Mouse (Mus musculus) cerebellum, adult 11-12 months (tissue): ENCODE data around the gene Rcvrn.
A peak's percentile ranks its signal among the peaks of the same experiment; 100 is the strongest.

ENCODE experiments used
- DNase-seq: peaks from one replicate; pipeline ENCODE4 v3.0.0; 2022

Rcvrn gene

GRCm38 (mm10) chr11:67694703-67695376 is at the start of gene Rcvrn:
Rcvrn (plus strand) TSS chr11:67695326.
- no peak for DNase-seq

DNA sequence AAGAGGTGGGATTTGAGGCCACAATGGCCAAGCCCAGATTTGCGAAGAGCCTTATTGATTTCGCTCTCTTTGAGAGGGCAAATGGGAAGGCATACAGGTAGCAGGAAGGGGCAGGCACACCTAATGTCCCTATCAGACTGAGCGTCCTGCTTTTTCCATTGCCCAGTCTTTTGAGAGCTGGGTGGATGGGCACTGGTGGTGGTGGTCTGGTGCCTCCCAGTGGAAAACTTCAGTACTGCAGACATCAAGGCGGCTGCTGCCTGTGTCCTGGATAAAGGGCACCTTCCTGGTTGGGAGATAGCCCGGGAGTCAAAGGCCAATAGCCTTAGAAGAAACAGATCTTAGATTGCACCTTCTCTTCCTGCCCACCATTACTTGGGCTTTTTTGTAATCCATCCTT is 47.4 kb upstream of the Rcvrn start:
- DNase-seq, result peak; percentile 84

- DNase-seq, result peak; percentile 64
Measured at GRCm38 (mm10) chr11:67648651-67649407, 46.3 kb upstream of the Rcvrn start.

GRCm38 (mm10) chr11:67649971-67650707 is 45.0 kb upstream of the Rcvrn start:
- DNase-seq, result peak; percentile 38

- DNase-seq, result peak; percentile 79
Measured at GRCm38 (mm10) chr11:67651731-67652130, 43.4 kb upstream of the Rcvrn start.

- peak; percentile 95 for DNase-seq
Measured at GRCm38 (mm10) chr11:67652194-67652892, 42.8 kb upstream of the Rcvrn start.

DNA sequence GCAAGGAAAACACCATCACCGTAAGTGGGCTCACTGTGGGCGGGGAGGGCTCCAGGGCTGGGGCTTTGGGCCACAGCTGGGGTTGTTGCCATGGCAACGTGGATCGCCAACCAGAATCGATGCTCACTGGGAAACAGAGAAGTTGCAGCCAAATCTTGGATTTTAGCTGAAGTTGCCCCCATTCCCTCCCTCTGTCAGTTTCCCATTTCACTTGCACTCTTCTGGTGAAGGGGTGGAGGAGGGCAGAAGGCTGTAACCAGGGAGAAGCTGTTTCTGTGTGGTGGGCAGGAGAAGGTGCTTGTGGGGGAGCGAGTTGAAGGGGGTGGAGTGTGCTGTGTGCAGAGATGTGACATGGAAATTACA is 42.3 kb upstream of the Rcvrn start:
- DNase-seq, result no peak

GRCm38 (mm10) chr11:67653521-67654090 is 41.5 kb upstream of the Rcvrn start:
- peak; percentile 43 for DNase-seq

DNA sequence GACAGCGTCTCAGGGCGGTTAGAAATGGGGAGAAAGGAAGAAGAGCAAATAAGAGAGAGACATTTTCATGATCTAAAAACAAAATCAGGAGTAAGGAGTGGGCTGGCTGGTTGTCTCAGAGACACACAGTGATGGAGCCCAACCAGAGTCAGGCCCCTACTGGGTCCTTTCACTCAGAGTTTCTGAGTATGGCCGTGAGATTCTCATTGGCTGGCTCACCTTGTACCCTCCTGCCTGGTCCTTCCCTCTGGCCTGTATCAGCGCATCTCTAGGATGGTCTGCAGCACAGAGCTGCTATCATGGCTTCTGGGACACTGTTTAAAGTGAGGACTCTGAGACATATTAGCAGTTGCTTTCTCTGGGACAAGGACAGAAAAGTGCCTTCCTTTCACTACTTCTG is 40.6 kb upstream of the Rcvrn start:
- DNase-seq, result peak; percentile 75

DNA sequence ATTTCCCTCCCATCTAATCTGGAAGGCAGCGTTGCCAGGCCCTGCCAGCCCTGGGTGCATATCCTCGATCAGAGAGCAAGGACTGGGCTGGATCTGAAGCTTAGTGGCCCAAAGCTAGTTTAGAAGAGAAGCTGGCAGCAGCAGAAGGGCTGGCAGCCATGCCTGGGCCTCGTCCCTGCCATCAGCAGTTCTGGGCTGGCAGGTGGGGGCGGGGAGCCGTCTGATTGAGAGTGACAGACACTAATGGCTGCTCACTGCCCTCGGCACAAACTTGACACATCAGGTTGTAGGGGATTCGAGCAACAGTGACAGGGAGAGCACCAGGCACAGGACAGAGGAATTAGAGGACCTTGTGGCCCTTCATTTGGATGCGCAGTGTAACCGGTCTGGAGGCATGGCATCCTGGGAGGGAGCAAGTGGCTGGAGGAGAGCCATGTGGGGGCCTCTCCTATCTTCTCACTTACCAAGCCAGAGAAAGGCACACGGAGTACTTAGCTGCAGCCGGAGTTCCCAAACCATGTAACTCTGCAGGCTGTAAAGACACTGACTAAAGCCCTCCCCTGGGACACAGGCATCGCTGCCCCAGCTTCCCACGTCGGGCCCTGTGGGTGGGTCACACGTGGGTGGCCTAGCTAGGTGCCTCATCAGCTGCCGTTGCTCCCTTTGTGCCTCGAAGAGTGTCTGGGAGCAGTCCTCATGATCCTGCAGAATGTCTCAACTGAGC is 39.7 kb upstream of the Rcvrn start:
- peak; percentile 90 for DNase-seq

GRCm38 (mm10) chr11:67656366-67656765 is 38.8 kb upstream of the Rcvrn start:
- DNase-seq, result no peak

GRCm38 (mm10) chr11:67656811-67657210 is 38.3 kb upstream of the Rcvrn start:
- peak; percentile 62 for DNase-seq

DNA sequence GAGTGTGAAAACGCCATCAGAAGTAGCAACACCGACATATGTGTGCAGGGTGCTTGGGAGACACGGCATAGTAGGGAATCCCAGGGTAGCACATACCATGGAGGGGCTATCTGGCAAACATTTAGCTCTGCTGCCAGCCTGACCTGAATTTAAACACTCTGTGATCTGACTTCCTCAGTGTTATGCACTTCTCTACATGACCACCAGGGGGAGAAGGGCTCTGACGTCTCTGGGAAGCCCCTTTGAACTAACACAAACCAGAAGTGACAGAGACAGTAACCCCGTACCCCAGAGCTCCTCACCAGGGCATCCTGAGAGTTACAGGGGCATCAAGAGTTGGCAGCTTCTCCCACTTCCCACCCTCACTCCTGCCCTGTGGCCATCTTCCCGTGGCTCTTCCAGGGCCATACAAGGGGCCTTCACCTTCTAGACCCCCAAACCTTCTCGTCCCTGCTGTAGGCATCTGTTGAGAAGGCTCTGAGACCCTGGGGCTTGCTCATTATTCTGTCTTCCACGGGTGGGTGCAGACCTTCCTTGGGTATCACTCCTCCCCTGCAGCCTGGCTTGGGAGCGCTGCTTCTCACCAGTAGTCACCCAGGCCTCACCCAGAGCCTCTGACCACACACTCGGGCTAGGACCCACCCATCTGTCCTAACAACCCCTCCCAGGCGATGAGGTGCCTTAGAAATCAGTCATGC is 37.3 kb upstream of the Rcvrn start:
- peak; percentile 80 for DNase-seq

DNA sequence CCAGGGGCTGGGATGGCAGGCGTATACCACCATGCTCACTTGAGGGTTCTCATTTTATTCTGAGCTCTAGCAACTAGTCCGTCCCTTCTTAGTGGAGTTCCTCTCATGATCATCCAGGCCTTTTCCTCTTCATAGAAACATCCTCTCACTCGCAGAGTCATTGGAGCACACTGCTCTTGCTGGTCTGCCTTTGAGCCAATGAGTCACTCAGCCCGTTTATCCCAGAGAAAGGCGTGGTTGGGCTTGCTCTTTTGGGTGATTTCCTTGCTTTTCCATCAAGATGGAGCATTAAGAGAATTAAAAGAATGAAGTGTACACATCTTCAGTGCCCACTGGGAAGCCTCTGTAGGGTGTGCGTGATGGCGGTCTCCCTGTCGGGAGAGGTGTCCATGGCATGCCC is 33.7 kb upstream of the Rcvrn start:
- no peak for DNase-seq

DNA sequence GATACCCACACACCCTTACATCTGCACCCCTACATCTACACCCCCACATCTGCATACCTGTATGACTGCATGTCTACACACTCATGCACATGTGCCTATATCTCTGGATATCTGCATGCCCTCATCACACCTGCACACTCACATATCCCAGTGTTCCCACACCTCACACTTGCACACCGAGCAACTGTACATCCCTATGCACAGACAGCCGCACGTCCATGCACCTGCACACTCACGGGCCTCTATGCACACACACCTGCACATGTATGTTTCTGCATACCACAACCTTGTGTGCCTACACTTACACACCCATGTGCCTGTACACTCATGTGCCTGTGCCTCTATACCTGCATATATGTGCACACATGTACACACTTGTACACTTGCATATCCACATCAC is 31.7 kb upstream of the Rcvrn start:
- peak; percentile 59 for DNase-seq

GRCm38 (mm10) chr11:67664261-67664660 is 30.9 kb upstream of the Rcvrn start:
- DNase-seq, result peak; percentile 94

DNA sequence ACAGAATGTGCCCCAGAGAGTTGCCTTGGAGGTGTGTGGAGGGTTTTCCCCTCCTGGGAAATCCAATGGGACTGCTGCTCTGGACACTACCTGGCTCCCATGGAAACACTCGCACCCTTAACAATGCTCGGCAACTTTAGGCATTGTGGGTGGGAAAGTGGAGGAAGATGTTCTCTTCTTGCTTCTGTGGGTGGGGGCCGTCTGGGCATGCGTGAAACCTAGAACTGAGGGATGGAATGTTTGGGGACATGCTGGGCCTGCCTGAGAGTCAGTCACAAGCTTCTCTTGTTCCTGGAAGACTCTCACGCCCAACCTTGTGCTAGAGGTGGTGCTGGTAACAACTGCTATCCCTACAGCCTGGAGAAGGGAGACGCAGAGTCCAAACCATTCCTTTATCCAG is 30.2 kb upstream of the Rcvrn start:
- DNase-seq, result no peak

DNA sequence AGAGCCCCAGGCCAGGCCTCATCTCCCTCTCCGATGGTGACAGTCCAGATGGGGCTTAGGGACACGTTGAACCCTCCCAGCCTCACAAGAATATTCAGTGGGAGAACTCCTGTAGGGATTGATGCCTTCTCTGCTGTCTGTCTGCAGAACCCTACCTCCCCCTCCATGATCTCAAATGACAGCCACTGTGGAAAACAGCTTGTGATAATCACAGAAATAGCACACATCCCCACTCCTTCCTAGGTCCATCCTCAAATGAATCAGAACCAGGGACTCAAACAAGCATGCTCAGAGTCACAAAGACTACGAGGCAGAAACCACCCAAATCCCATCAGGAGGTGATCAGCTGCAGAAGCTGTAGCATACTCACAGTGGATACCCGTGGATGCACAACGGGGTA is 29.0 kb upstream of the Rcvrn start:
- DNase-seq, result no peak

DNA sequence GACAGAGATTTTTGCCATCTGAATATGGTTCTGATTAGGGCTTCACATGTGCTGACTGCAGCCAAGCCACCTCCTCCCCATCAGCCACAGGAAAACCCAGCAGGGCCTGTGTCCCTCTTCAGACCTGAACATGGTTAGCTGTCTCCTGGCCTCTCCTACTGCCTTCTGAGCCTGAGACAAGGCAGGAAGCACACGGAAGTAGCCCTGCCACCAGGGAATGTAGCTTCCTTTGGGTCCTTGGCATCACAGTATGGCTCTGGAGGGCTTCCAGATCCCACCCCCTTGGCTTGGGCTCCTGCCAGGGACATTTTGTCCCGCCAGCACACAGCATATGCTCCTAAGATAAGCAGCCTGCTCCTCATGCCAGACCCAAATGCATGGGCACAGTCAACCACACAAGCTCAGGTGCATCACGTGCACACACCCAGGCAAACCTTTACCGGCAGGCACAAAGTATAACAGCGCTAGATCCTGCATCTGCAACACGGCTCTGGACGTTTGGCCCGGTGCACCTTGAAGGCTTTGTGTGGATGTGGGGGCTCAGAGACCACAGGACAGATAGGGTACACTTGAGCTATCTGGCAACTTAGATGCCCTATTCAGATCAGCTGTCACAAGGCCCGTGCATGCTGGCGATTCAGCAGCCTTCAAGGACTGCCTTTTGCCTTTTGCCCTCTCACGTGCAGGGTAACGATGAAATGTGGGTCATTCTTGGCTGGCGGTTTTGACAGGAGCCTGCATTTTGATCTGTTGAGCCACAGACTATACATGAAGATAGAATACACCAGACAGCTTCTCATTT is 27.4 kb upstream of the Rcvrn start:
- peak; percentile 98 for DNase-seq

DNA sequence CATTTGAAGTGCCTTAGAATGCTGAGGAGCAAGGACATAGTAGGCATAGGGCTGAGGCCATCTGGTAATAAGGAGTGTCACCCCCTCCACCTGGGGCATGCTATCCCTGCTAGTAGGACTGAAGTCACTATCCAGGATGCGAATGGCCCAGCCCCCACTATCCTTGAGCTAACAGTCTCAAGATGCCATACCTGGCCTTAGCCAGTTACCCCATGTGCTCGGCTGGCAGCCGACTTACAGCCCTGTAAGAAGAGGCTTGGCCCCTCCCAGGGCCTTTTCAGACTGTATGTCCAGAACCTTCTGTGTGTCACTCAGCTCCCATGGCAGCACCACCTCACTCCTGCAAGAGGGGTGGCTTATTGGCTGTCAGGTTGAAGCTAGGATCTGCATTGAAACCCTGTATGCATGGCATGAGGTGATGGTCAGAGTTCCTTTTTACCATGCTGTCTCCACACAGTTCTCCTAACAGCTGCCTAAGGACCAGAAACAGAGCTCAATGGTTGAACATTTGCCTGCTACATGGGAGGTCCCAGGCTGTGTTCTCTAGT is 26.6 kb upstream of the Rcvrn start:
- peak; percentile 77 for DNase-seq
